Comparison of ENCODE assay signal across 13 mouse cellular contexts in the genomic region with DNA sequence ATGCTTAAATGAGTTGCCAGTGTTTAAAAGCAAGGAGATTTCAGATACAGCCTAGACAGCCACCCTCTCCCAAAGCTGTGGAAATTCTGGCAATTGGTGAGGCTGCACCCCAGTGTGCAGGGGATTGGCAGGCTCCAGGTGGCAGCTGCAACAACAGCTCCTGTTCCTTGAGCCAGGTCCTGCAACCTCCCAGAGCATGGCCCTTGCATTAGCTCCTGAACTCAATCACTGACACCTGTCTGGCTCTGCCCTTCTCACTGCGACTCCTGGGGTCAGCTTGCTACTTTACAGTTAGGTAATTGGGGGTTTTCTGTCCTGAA.
DNase-seq lines count a peak whose midpoint lies in the region; ATAC-seq lines count a peak whose summit lies in the region.
"Had no signal": no experiment of that assay in that cellular context is flagged by ENCODE, and none has a peak within 500 bp of the region (broad histone marks: within the 10 kb centered on the region; RNA-seq: fewer than 3 reads in every experiment).

No protein-coding gene starts in this region.

- no peaks in the 10 kb centered on the region for H3K27me3 ChIP-seq in heart, embryonic 13.5 days (replicated peaks)
- H3K27me3 ChIP-seq: neural tube, embryonic 15.5 days had no signal

- H3K4me1 ChIP-seq in heart, embryonic 13.5 days: peaks cover 26% of the 10 kb centered on the region
- H3K4me1 ChIP-seq: neural tube, embryonic 15.5 days had no signal

- peak overlapping the region; percentile 3; the same call in 1 of the 2 replicates for H3K27ac ChIP-seq in heart, embryonic 13.5 days (replicated peaks)
- H3K27ac ChIP-seq: neural tube, embryonic 15.5 days had no signal

- WGBS in heart, embryonic 13.5 days: 31% methylated on average over 1 of the region's 1 CpGs

- no peak overlapping the region for H3K9ac ChIP-seq in heart, embryonic 13.5 days
- H3K9ac ChIP-seq: lung, embryonic 14.5 days; neural tube, embryonic 15.5 days had no signal

- no peak overlapping the region for H3K4me2 ChIP-seq in heart, embryonic 13.5 days
- H3K4me2 ChIP-seq: lung, embryonic 14.5 days; neural tube, embryonic 15.5 days had no signal

- no peaks in the 10 kb centered on the region for H3K9me3 ChIP-seq in heart, embryonic 13.5 days
- H3K9me3 ChIP-seq: G1E; neural tube, embryonic 15.5 days had no signal

- H3K36me3 ChIP-seq in heart, embryonic 13.5 days: no peaks in the 10 kb centered on the region
- H3K36me3 ChIP-seq: G1E; neural tube, embryonic 15.5 days had no signal

- DNase-seq in heart, adult 11 months: peak; percentile 94
- DNase-seq in heart, postnatal 14 days: no peak
- DNase-seq in layer of hippocampus, postnatal 10 days (ENCODE audit: low spot score in 2 of 2): peak; percentile 18 to 20
- no peak for DNase-seq in layer of hippocampus, adult 9-10 months (ENCODE audit: low spot score)
- DNase-seq in embryo, embryonic 10 days (ENCODE audit: low spot score): no peak
- DNase-seq: layer of hippocampus, postnatal 36 days; liver; thymus, adult 2 months had no signal

- ATAC-seq in heart, embryonic 13.5 days (ENCODE audit: extremely low read depth, insufficient number of reproducible peaks, low FRiP score, low TSS enrichment): no peak
- no peak for ATAC-seq in monocyte, adult 5-6 weeks (replicated peaks; ENCODE audit: insufficient number of reproducible peaks, low FRiP score, low TSS enrichment, poor library complexity, severe bottlenecking)

- H3K4me3 ChIP-seq in heart, embryonic 13.5 days: no peak overlapping the region
- H3K4me3 ChIP-seq: neural tube, embryonic 15.5 days had no signal

- intact Hi-C loops in heart, postnatal 14 days (cut with DNase I): no loop called here

Comparison
In these comparisons a context has a peak if more than half of its experiments do, and no peak if none do; other contexts are left out.
1. DNase-seq: peak in heart, adult 11 months (single experiment) and layer of hippocampus, postnatal 10 days (2 of 2); none in heart, postnatal 14 days (0 of 2), layer of hippocampus, adult 9-10 months (single experiment) and embryo, embryonic 10 days (single experiment).